Mouse (Mus musculus): Measurements from ENCODE around the gene Btbd3. TPM values are rescaled to one million over a fixed set of nuclear protein-coding genes. Genes with fewer than 3 reads are reported as not detected.

Gene Btbd3
- polyA plus RNA-seq, 1 experiment from 2014 or later, result 13.5 TPM

- no peak for DNase-seq (ENCODE audit: low spot score)
- no peak overlapping the region for H3K4me3 ChIP-seq
- H3K27ac ChIP-seq, result peak overlapping the region; percentile 36; the same call in 1 of the 2 replicates
- H3K36me3 ChIP-seq, result no peaks in the 10 kb centered on the region
- WGBS, result 82% methylated on average over 5 of the region's 5 CpGs
- H3K4me1 ChIP-seq, result no peaks in the 10 kb centered on the region
- H3K9me3 ChIP-seq (replicated peaks), result no peaks in the 10 kb centered on the region
- no peaks in the 10 kb centered on the region for H3K27me3 ChIP-seq (ENCODE audit: low read depth, poor library complexity, severe bottlenecking)
These were observed 106.1 kb downstream of the Btbd3 start for GRCm38 (mm10) chr2:138362474-138362873.

DNA sequence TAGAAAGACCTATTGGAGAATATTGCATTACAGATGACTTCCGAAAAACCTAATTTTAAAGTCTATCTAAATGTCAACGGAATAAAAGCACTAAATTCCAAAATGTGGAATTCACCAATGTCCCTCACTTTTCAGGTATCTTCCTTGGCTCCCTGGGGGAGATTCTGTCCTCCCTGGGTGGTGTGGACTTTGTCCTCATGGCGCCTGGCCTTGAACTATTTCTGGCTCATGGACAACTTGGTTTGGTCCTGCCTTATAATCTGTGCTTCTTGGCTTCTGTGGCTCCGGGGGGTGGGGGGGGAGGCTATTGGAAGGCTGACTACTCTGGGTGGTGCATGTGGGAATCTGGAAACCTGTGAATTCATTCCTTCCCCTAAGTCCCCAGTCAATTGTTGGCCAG lies 109.0 kb downstream of the Btbd3 start:
- H3K27ac ChIP-seq, result no peak overlapping the region
- H3K4me3 ChIP-seq, result no peak overlapping the region
- H3K36me3 ChIP-seq, result no peaks in the 10 kb centered on the region
- H3K27me3 ChIP-seq (ENCODE audit: low read depth, poor library complexity, severe bottlenecking), result no peaks in the 10 kb centered on the region
- no peaks in the 10 kb centered on the region for H3K9me3 ChIP-seq (replicated peaks)
- no peak for DNase-seq (ENCODE audit: low spot score)
- no peaks in the 10 kb centered on the region for H3K4me1 ChIP-seq
- WGBS, result 97% methylated on average over 4 of the region's 4 CpGs

- Histone ChIP-seq H3K36me3 (no peaks in the 10 kb centered on the region), H3K27ac (no peak overlapping the region), H3K27me3 (ENCODE audit: low read depth, poor library complexity, severe bottlenecking) (no peaks in the 10 kb centered on the region), H3K4me3 (no peak overlapping the region), H3K4me1 (no peaks in the 10 kb centered on the region), H3K9me3 (replicated peaks) (no peaks in the 10 kb centered on the region)
- 91% methylated on average over 5 of the region's 5 CpGs for WGBS
- no peak for DNase-seq (ENCODE audit: low spot score)
These were observed 118.2 kb downstream of the Btbd3 start for GRCm38 (mm10) chr2:138374556-138374955.

DNA sequence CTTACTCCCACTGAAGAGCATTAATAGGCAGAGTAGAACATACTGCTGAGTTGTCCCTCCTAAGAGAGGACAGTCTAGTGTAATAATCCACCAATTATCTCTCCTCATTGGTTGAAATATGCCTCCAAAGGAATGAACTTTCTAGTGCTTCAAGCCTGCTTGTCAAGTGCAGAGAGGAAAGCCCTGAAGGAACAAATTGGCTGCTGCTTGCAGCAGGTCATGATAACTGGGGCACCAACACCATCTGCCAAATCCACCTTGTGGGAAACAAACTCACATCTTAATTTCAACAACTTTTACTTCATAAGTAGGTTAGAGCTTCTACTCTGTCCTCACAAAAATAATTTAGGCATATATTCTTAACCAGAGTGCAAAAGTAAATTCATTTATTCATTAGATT lies 122.5 kb downstream of the Btbd3 start:
- Histone ChIP-seq H3K27me3 (ENCODE audit: low read depth, poor library complexity, severe bottlenecking) (no peaks in the 10 kb centered on the region), H3K27ac (no peak overlapping the region), H3K4me3 (no peak overlapping the region), H3K4me1 (no peaks in the 10 kb centered on the region), H3K9me3 (replicated peaks) (no peaks in the 10 kb centered on the region), H3K36me3 (no peaks in the 10 kb centered on the region)
- DNase-seq (ENCODE audit: low spot score), result no peak

GRCm38 (mm10) chr2:138384762-138385161 lies 128.4 kb downstream of the Btbd3 start:
- H3K4me3 ChIP-seq, result no peak overlapping the region

GRCm38 (mm10) chr2:138388591-138388990 lies 132.2 kb downstream of the Btbd3 start:
- no peak for DNase-seq (ENCODE audit: low spot score)
- no peak overlapping the region for H3K27ac ChIP-seq
- no peaks in the 10 kb centered on the region for H3K36me3 ChIP-seq
- 84% methylated on average over 1 of the region's 1 CpGs for WGBS
- H3K4me3 ChIP-seq, result no peak overlapping the region
- 0 out of 2 replicates have a peak, but pooled peaks cover 3% of the 10 kb centered on the region for H3K4me1 ChIP-seq
- no peaks in the 10 kb centered on the region for H3K9me3 ChIP-seq (replicated peaks)
- H3K27me3 ChIP-seq (ENCODE audit: low read depth, poor library complexity, severe bottlenecking), result no peaks in the 10 kb centered on the region

More at GRCm38 (mm10) chr2:138384762-138385161, 128.4 kb downstream of the Btbd3 start:
- H3K4me1 ChIP-seq, result 0 out of 2 replicates have a peak, but pooled peaks cover 3% of the 10 kb centered on the region
- no peaks in the 10 kb centered on the region for H3K36me3 ChIP-seq
- 87% methylated on average over 2 of the region's 2 CpGs for WGBS
- 0 out of 2 replicates have a peak overlapping the region, but pooled peaks have one; percentile 14 for H3K27ac ChIP-seq
- H3K9me3 ChIP-seq (replicated peaks), result no peaks in the 10 kb centered on the region
- H3K27me3 ChIP-seq (ENCODE audit: low read depth, poor library complexity, severe bottlenecking), result no peaks in the 10 kb centered on the region
- DNase-seq (ENCODE audit: low spot score), result no peak

- H3K27ac ChIP-seq, result no peak overlapping the region
- H3K4me3 ChIP-seq, result no peak overlapping the region
- no peak for DNase-seq (ENCODE audit: low spot score)
- no peaks in the 10 kb centered on the region for H3K36me3 ChIP-seq
- WGBS, result 82% methylated on average over 5 of the region's 5 CpGs
- H3K4me1 ChIP-seq, result no peaks in the 10 kb centered on the region
- no peaks in the 10 kb centered on the region for H3K9me3 ChIP-seq (replicated peaks)
- no peaks in the 10 kb centered on the region for H3K27me3 ChIP-seq (ENCODE audit: low read depth, poor library complexity, severe bottlenecking)
These were observed 146.7 kb downstream of the Btbd3 start for GRCm38 (mm10) chr2:138403046-138403445.

DNA sequence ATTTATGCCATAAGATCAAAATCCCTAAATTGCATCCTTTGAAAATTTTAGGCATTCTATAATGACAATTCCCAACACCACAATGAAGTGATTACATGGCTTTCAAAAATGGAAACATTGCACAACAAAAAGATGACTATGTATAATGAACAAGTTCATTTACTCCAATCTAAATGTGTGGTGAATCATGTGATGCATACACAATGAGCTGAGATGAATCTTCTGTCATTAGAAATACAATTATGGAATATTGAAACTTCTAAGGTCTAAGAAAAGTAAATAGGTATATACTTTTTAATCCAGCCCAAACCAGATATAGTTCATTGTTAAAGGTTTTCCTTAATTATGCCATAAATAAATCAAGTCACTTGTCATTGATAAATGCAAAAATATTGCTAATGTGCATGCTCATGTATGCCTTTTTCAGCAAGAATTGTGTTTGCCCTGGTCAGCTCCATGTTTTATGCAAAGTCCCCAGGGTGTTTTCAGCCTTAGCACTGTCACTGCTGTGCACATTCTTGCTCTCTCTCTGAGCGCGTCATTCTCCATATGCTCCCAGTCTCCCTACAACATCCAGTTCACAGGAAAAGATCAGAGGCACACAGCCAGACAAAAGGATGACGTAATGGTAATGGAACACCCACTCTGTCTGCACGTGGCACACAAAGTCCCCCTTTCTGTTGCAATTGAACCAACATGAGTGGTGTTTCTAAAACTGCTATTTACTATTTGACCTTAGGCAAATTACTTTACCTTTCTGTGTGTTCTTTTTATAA lies 149.6 kb downstream of the Btbd3 start:
- H3K9me3 ChIP-seq (replicated peaks), result no peaks in the 10 kb centered on the region
- H3K27ac ChIP-seq, result no peak overlapping the region
- H3K36me3 ChIP-seq, result no peaks in the 10 kb centered on the region
- H3K27me3 ChIP-seq (ENCODE audit: low read depth, poor library complexity, severe bottlenecking), result no peaks in the 10 kb centered on the region
- no peak overlapping the region for H3K4me3 ChIP-seq
- H3K4me1 ChIP-seq, result no peaks in the 10 kb centered on the region
- no peak for DNase-seq (ENCODE audit: low spot score)
- 55% methylated on average over 4 of the region's 4 CpGs for WGBS

- Histone ChIP-seq H3K27ac (no peak overlapping the region), H3K36me3 (no peaks in the 10 kb centered on the region)
These were observed 150.3 kb downstream of the Btbd3 start for GRCm38 (mm10) chr2:138406703-138407102.

DNA sequence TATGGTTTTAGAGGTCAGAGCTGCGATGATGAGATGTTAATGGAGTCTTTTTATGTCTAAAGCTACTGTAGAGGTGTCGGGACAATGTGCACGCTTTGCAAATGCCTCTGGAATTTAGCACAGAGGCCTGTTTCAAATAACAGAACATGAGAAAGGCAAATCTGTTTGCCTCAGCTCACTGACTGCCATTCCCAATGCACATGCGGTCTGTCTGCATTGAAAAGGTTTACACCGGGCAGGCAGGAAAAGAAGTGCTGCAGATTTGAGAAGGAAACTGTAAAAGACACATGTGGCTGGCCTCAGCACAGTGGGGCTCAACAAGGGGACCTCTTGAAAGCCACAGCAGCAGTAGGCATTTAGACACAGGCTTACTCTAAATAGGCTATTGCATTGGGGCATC lies 156.2 kb downstream of the Btbd3 start:
- Histone ChIP-seq H3K9me3 (replicated peaks) (no peaks in the 10 kb centered on the region), H3K27ac (peak overlapping the region; percentile 53; the same call in 1 of the 2 replicates), H3K36me3 (no peaks in the 10 kb centered on the region), H3K4me1 (peaks cover 12% of the 10 kb centered on the region), H3K4me3 (no peak overlapping the region), H3K27me3 (ENCODE audit: low read depth, poor library complexity, severe bottlenecking) (no peaks in the 10 kb centered on the region)
- 61% methylated on average over 5 of the region's 5 CpGs for WGBS
- DNase-seq (ENCODE audit: low spot score), result peak; percentile 33

More at GRCm38 (mm10) chr2:138406703-138407102, 150.3 kb downstream of the Btbd3 start:
- DNase-seq (ENCODE audit: low spot score), result no peak
- Histone ChIP-seq H3K4me1 (no peaks in the 10 kb centered on the region; the same call in 1 of the 2 replicates), H3K27me3 (ENCODE audit: low read depth, poor library complexity, severe bottlenecking) (no peaks in the 10 kb centered on the region), H3K4me3 (no peak overlapping the region), H3K9me3 (replicated peaks) (no peaks in the 10 kb centered on the region)

- Histone ChIP-seq H3K27ac (no peak overlapping the region), H3K4me3 (no peak overlapping the region), H3K27me3 (ENCODE audit: low read depth, poor library complexity, severe bottlenecking) (no peaks in the 10 kb centered on the region), H3K36me3 (no peaks in the 10 kb centered on the region), H3K9me3 (replicated peaks) (no peaks in the 10 kb centered on the region), H3K4me1 (no peaks in the 10 kb centered on the region; the same call in 1 of the 2 replicates)
- 67% methylated on average over 2 of the region's 2 CpGs for WGBS
- DNase-seq (ENCODE audit: low spot score), result no peak
These were observed 166.0 kb downstream of the Btbd3 start for GRCm38 (mm10) chr2:138422321-138422720.

GRCm38 (mm10) chr2:138431991-138432390 lies 175.6 kb downstream of the Btbd3 start:
- no peaks in the 10 kb centered on the region for H3K36me3 ChIP-seq
- H3K27ac ChIP-seq, result no peak overlapping the region
- H3K9me3 ChIP-seq (replicated peaks), result no peaks in the 10 kb centered on the region
- 52% methylated on average over 2 of the region's 2 CpGs for WGBS
- no peak for DNase-seq (ENCODE audit: low spot score)
- no peaks in the 10 kb centered on the region for H3K27me3 ChIP-seq (ENCODE audit: low read depth, poor library complexity, severe bottlenecking)
- no peaks in the 10 kb centered on the region for H3K4me1 ChIP-seq
- no peak overlapping the region for H3K4me3 ChIP-seq

DNA sequence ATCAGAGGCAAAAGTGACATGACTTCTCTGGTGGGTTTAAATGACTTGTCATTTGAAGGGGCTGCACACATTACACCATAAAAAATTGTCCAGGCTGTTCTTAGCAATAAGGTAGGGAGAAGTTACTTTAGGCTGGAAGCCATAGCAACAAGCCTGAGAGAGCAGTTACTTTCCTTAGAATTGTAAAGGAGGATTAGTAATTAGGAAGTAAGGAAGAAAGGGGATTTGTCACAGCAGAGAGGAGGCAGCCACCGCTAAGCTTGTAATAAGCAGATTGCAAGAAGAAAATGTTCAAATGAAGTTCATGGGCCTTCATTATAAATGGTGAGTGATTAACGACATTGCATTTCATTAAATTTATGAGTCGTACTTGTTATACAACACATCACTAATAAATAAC lies 190.1 kb downstream of the Btbd3 start:
- Histone ChIP-seq H3K4me1 (peaks cover 7% of the 10 kb centered on the region; the same call in 1 of the 2 replicates), H3K36me3 (no peaks in the 10 kb centered on the region), H3K27me3 (ENCODE audit: low read depth, poor library complexity, severe bottlenecking) (no peaks in the 10 kb centered on the region), H3K9me3 (replicated peaks) (no peaks in the 10 kb centered on the region), H3K4me3 (no peak overlapping the region), H3K27ac (no peak overlapping the region)
- no peak for DNase-seq (ENCODE audit: low spot score)
- WGBS, result 69% methylated on average over 3 of the region's 3 CpGs

Measured in limb, embryonic 10.5 days (tissue).